Mouse (Mus musculus) liver, embryonic 14.5 days (tissue): ENCODE results near the gene Scyl1. TPM values are rescaled to one million over a fixed set of nuclear protein-coding genes. Genes with fewer than 3 reads are reported as not detected.
"Not testable (repeated sequence)": the region's sequence is repeated elsewhere in the genome, so short reads cannot be mapped to it uniquely, and the experiment has no call there.

ENCODE experiments used
- ATAC-seq: fragments of 200-750 bp; cut with Nextera tagmentation; 2 replicates; pipeline ENCODE4 v1.8.0; 2017; ENCODE audit warnings: moderate number of reproducible peaks, mild to moderate bottlenecking, moderate library complexity; ENCODE audit not compliant: insufficient read depth
- DNase-seq, 3 experiments: peaks; one replicate each; pipeline ENCODE4 v3.0.0-alpha.2; 2012 to 2013; ENCODE audit warnings: low read depth in 3 of 3, low spot score in 3 of 3
- H3K27ac ChIP-seq: fragments of 300-500 bp; sonication (generic); 2 replicates; pipeline ENCODE4 v1.5.1; 2014; ENCODE audit warnings: moderate library complexity, mild to moderate bottlenecking, control low read depth, inconsistent platforms
- H3K27me3 ChIP-seq: fragments of 300-500 bp; sonication (generic); 2 replicates; pipeline ENCODE4 v1.6.1; 2014; ENCODE audit warnings: mild to moderate bottlenecking, low read length, moderate library complexity; ENCODE audit not compliant: control insufficient read depth, insufficient read depth
- H3K36me3 ChIP-seq: fragments of 300-500 bp; sonication (generic); replicated peaks from 2 replicates; pipeline ENCODE4 v1.6.1; 2014; ENCODE audit warnings: low read depth; ENCODE audit not compliant: control insufficient read depth, insufficient read depth
- H3K4me1 ChIP-seq, 2 experiments: fragments of 200-500 bp in 1 of 2; fragments of 300-500 bp in 1 of 2; sonication (generic) in 1 of 2; replicated peaks; 2 replicates each; pipeline ENCODE4 v1.6.1; 2012 to 2014; ENCODE audit warnings: antibody characterized with exemption in 1 of 2, inconsistent platforms in 1 of 2, low read length in 1 of 2; ENCODE audit not compliant: control insufficient read depth in 2 of 2, insufficient read depth in 2 of 2
- H3K4me2 ChIP-seq: fragments of 300-500 bp; sonication (generic); 2 replicates; pipeline ENCODE4 v1.6.1; 2014; ENCODE audit warnings: low read depth, mild to moderate bottlenecking, control low read depth, moderate library complexity
- H3K4me3 ChIP-seq, 2 experiments: fragments of 200-500 bp in 1 of 2; fragments of 300-500 bp in 1 of 2; sonication (generic) in 1 of 2; 2 replicates each; pipeline ENCODE4 v1.5.1; 2012 to 2014; ENCODE audit warnings: low read depth in 2 of 2, low read length in 2 of 2, mild to moderate bottlenecking in 2 of 2, control low read depth in 1 of 2, inconsistent platforms in 1 of 2, moderate library complexity in 1 of 2; ENCODE audit not compliant: insufficient read depth in 1 of 2
- H3K9ac ChIP-seq: fragments of 300-500 bp; sonication (generic); replicated peaks from 2 replicates; pipeline ENCODE4 v1.6.1; 2014; ENCODE audit warnings: mild to moderate bottlenecking, control low read depth, moderate library complexity
- H3K9me3 ChIP-seq: fragments of 300-500 bp; sonication (generic); 2 replicates; pipeline ENCODE4 v1.6.1; 2016; ENCODE audit warnings: low read length, mixed read lengths; ENCODE audit not compliant: control insufficient read depth
- CTCF ChIP-seq: IDR thresholded peaks from 2 replicates; pipeline ENCODE4 v1.5.1; 2016; ENCODE audit warnings: antibody characterized with exemption, low read depth, control low read depth
- EP300 ChIP-seq: IDR thresholded peaks from 2 replicates; pipeline ENCODE4 v1.6.1; 2016; ENCODE audit warnings: antibody characterized with exemption, low read depth
- WGBS: fragments of 180-500 bp; shearing (Covaris S2); extraction: QIAGEN DNeasy Blood & Tissue Kit; methylation state at CpG from one replicate; pipeline ENCODE4 v1.1.7; 2014; ENCODE audit not compliant: insufficient replicate concordance; 5-methylcytosine and 5-hydroxymethylcytosine counted together
- polyA plus RNA-seq, 2 experiments: library from polyadenylated mRNA; depleted of rRNA in 1 of 2; stranded (reverse) in 1 of 2; unstranded in 1 of 2; fragments of >200 nt; fragmentation: Nextera tagmentation in 1 of 2; extraction: Ambion mirVana in 1 of 2; gene quantifications; 2 replicates each; pipeline versions ENCODE4 v1.2.1 to v1.2.3; 2012 to 2014

Scyl1 gene
- polyA plus RNA-seq, 2 experiments = 15.8 to 27.1 TPM

DNA sequence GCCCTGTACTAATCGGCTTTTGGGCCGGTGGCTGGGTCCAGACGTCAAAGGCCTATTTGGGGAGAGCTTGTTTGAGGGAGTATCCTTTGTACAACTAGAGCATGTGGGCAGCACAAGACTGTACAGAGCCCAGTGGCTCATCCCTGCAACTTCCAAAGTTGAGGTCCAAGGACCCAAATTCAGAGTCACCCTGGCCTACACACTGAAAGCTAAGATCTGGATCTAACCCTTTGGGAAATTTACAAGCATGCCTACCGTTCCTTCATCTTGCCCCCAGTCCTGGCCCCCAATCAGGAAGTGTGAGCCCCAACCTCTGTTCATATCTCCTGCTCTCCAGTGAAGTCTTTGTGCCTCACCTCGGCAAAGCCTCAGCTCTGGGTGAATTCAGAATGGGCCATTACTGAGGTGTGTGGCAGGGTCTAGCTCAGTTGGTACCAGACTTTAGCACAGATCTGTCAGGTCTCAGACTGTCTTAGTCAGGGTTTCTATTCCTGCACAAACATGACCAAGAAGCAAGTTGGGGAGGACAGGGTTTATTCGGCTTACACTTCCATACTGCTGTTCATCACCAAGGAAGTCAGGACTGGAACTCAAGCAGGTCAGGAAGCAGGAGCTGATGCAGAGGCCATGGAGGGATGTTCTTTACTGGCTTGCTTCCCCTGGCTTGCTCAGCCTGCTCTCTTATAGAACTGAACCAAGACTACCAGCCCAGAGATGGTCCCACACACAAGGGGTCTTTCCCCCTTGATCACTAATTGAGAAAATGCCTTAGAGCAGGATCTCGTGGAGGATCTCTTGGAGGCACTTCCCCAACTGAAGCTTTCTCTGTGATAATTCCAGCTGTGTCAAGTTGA, 22.9 kb upstream of the Scyl1 start:
- ATAC-seq = peak; percentile 18

DNA sequence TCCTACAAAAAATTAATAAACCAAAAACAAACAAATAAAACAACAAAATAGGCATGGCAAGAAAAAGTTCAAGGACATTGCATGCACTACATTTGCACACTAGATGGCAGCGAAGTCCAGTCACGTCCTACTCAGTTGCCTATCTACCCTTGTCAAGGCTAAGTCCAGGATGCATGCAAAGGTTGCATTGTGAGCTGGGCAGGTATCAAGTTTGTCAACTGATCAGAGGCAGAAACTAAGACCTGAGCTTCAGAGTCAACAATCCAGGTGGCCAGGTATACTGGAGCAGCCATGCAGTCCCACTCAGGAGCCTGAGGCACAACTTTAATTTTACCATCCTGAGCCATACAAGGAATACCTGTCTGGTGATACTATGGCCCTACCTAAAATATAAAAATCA, 21.9 kb upstream of the Scyl1 start:
- Histone ChIP-seq H3K4me1 (peaks cover 22 to 38% of the 10 kb centered on the region in 2 experiments), H3K4me2 (no peak overlapping the region), H3K9ac (no peak overlapping the region; the same call in 1 of the 2 replicates), H3K27me3 (no peaks in the 10 kb centered on the region), H3K36me3 (peaks cover 34% of the 10 kb centered on the region), H3K4me3 (no peak overlapping the region), H3K27ac (peak overlapping the region; percentile 57), H3K9me3 (no peaks in the 10 kb centered on the region)
- WGBS = 0% methylated on average over 2 of the region's 2 CpGs
- ATAC-seq (peak; percentile 50), DNase-seq (peak in 2 of 3 experiments; percentile 61 to 74)
- TF ChIP-seq EP300 (no peak), CTCF (peak; percentile 93)

More for the DNA sequence above, 22.9 kb upstream of the Scyl1 start:
- peak overlapping the region; percentile 15; the same call in 1 of the 2 replicates for H3K4me2 ChIP-seq
- H3K4me1 ChIP-seq = peaks cover 22 to 38% of the 10 kb centered on the region in 2 experiments
- H3K36me3 ChIP-seq = peaks cover 44% of the 10 kb centered on the region
- not testable (repeated sequence) for DNase-seq, H3K4me3 ChIP-seq, H3K27me3 ChIP-seq, H3K9me3 ChIP-seq
- 23% methylated on average over 7 of the region's 7 CpGs for WGBS
- H3K9ac ChIP-seq = peak overlapping the region; percentile 13; the same call in 1 of the 2 replicates
- peak overlapping the region; percentile 74 for H3K27ac ChIP-seq
- TF ChIP-seq EP300 = 0 out of 2 replicates have a peak, but pooled peaks have one; percentile 6

DNA sequence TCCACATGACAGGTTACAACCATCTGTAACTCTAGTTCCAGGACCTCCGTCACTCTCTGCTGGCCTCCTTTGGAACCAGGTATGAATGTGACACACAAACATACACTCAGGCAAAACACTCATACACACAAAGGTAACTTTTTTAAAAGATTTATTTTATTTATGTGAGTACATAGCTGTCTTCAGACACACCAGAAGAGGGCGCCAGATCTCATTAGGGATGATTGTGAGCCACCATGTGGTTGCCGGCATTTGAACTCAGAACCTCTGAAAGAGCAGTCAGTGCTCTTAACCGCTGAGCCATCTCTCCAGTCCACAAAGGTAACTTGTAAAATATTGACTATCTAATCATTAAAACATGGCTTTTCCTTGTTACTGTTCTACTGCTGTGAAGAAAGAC, 20.1 kb upstream of the Scyl1 start:
- no peak for DNase-seq
- no peak overlapping the region for H3K27ac ChIP-seq
- no peaks in the 10 kb centered on the region for H3K9me3 ChIP-seq
- peak; percentile 40 for TF ChIP-seq CTCF
- no peak for TF ChIP-seq EP300
- H3K4me1 ChIP-seq = peaks cover 11 to 32% of the 10 kb centered on the region in 2 experiments
- no peak overlapping the region for H3K4me3 ChIP-seq
- 67% methylated on average over 4 of the region's 4 CpGs for WGBS
- no peaks in the 10 kb centered on the region for H3K27me3 ChIP-seq
- peaks cover 16% of the 10 kb centered on the region for H3K36me3 ChIP-seq
- H3K4me2 ChIP-seq = no peak overlapping the region
- no peak overlapping the region for H3K9ac ChIP-seq
- no peak for ATAC-seq

DNA sequence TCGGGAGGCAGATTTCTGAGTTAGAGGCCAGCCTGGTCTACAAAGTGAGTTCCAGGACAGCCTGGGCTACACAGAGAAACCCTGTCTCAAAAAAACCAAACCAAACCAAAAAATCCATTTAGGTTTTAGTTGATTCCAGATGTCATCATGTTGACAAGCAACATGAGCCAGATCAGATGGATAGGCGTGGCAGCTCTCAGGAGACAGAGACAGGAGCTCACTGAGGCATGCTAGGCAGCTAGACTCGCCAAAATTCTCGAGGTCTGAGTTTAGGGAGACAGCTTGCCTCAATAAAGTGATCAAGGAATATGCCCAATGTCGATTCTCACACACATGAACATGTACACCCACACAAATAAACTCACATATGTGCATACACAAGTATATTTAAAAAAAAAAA, 17.8 kb upstream of the Scyl1 start:
- WGBS = 56% methylated on average over 5 of the region's 5 CpGs
- TF ChIP-seq EP300 = no peak
- no peak for TF ChIP-seq CTCF
- H3K27ac ChIP-seq = no peak overlapping the region
- no peaks in the 10 kb centered on the region for H3K27me3 ChIP-seq
- DNase-seq (no peak), ATAC-seq (no peak)
- no peaks in the 10 kb centered on the region for H3K36me3 ChIP-seq
- H3K4me3 ChIP-seq = no peak overlapping the region
- no peaks in the 10 kb centered on the region for H3K9me3 ChIP-seq
- H3K4me1 ChIP-seq = peaks cover 1 to 19% of the 10 kb centered on the region in 2 experiments; a peak in 3 of 4 replicates
- H3K9ac ChIP-seq = no peak overlapping the region
- no peak overlapping the region for H3K4me2 ChIP-seq

DNA sequence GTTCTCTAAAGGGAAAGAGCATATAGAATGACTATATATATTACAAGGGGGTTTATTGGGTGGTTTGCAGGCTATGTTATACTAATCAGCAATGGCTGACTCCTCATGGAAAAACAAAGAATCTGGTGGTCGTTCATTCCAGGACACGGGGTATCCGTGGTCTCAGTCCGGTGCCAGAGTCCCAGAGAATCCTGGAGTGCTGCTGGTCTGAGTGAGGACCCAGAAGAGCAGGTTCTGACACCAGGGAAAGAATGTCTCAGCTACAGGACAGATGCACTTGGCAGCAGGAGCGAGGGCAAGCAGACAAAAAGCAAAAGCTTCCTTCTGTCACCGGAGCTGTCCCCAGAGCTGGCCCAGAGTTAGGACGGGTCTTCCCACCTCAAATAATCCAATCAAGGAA, 17.4 kb upstream of the Scyl1 start:
- H3K4me3 ChIP-seq = no peak overlapping the region
- H3K36me3 ChIP-seq = no peaks in the 10 kb centered on the region
- ATAC-seq = no peak
- no peak overlapping the region for H3K4me2 ChIP-seq
- no peak for DNase-seq
- no peaks in the 10 kb centered on the region for H3K27me3 ChIP-seq
- no peak for TF ChIP-seq CTCF
- no peak for TF ChIP-seq EP300
- H3K4me1 ChIP-seq = peaks cover 0 to 15% of the 10 kb centered on the region in 2 experiments; a peak in 3 of 4 replicates
- no peaks in the 10 kb centered on the region for H3K9me3 ChIP-seq
- no peak overlapping the region for H3K27ac ChIP-seq
- WGBS = 79% methylated on average over 7 of the region's 7 CpGs
- H3K9ac ChIP-seq = no peak overlapping the region
